Mouse (Mus musculus) forebrain, embryonic 14.5 days (tissue): Measurements from ENCODE around the gene Adra1b. TPM values are rescaled to one million over a fixed set of nuclear protein-coding genes. Genes with fewer than 3 reads are reported as not detected.

Experiments
- ATAC-seq: fragments of 200-750 bp; cut with Nextera tagmentation; 2 replicates; pipeline ENCODE4 v1.8.0; 2017; ENCODE audit warnings: mild to moderate bottlenecking, moderate library complexity
- DNase-seq: peaks from one replicate; pipeline ENCODE4 v3.0.0-alpha.2; 2015; ENCODE audit warnings: low spot score
- H3K27ac ChIP-seq: fragments of 300-500 bp; sonication (generic); 2 replicates; pipeline ENCODE4 v1.5.1; 2014; ENCODE audit warnings: low read depth, mild to moderate bottlenecking, control low read depth, low read length, moderate library complexity
- H3K27me3 ChIP-seq: fragments of 300-500 bp; sonication (generic); replicated peaks from 2 replicates; pipeline ENCODE4 v1.6.1; 2014; ENCODE audit warnings: low read length, control low read depth, mixed read lengths; ENCODE audit not compliant: control insufficient read depth, insufficient read depth
- H3K36me3 ChIP-seq: fragments of 300-500 bp; sonication (generic); 2 replicates; pipeline ENCODE4 v1.6.1; 2014; ENCODE audit warnings: low read length, control low read depth; ENCODE audit not compliant: control insufficient read depth, insufficient read depth
- H3K4me1 ChIP-seq: fragments of 300-500 bp; sonication (generic); 2 replicates; pipeline ENCODE4 v1.6.1; 2014; ENCODE audit warnings: antibody characterized with exemption, low read length, control low read depth; ENCODE audit not compliant: control insufficient read depth, insufficient read depth
- H3K4me2 ChIP-seq: fragments of 300-500 bp; sonication (generic); 2 replicates; pipeline ENCODE4 v1.6.1; 2014; ENCODE audit warnings: mild to moderate bottlenecking, control low read depth, low read length
- H3K4me3 ChIP-seq: fragments of 300-500 bp; sonication (generic); 2 replicates; pipeline ENCODE4 v1.5.1; 2014; ENCODE audit warnings: low read depth, low read length, control low read depth
- H3K9ac ChIP-seq: fragments of 300-500 bp; sonication (generic); 2 replicates; pipeline ENCODE4 v1.6.1; 2014; ENCODE audit warnings: mild to moderate bottlenecking, low read length, control low read depth, moderate library complexity
- H3K9me3 ChIP-seq: fragments of 300-500 bp; sonication (generic); replicated peaks from 2 replicates; pipeline ENCODE4 v1.6.1; 2016; ENCODE audit warnings: low read length, control low read depth, mixed read lengths; ENCODE audit not compliant: control insufficient read depth
- WGBS: fragments of 180-500 bp; shearing (Covaris S2); extraction: QIAGEN DNeasy Blood & Tissue Kit; methylation state at CpG from one replicate; pipeline ENCODE4 v1.1.7; 2014; 5-methylcytosine and 5-hydroxymethylcytosine counted together
- polyA plus RNA-seq: library from polyadenylated mRNA; unstranded; fragments of >200 nt; fragmentation: Nextera tagmentation; extraction: Ambion mirVana; gene quantifications from 2 replicates; pipeline ENCODE4 v1.2.1, GENCODE M21; 2014

The Adra1b gene
- polyA plus RNA-seq, 1 experiment from 2014 or later, result 0.74 TPM

DNA sequence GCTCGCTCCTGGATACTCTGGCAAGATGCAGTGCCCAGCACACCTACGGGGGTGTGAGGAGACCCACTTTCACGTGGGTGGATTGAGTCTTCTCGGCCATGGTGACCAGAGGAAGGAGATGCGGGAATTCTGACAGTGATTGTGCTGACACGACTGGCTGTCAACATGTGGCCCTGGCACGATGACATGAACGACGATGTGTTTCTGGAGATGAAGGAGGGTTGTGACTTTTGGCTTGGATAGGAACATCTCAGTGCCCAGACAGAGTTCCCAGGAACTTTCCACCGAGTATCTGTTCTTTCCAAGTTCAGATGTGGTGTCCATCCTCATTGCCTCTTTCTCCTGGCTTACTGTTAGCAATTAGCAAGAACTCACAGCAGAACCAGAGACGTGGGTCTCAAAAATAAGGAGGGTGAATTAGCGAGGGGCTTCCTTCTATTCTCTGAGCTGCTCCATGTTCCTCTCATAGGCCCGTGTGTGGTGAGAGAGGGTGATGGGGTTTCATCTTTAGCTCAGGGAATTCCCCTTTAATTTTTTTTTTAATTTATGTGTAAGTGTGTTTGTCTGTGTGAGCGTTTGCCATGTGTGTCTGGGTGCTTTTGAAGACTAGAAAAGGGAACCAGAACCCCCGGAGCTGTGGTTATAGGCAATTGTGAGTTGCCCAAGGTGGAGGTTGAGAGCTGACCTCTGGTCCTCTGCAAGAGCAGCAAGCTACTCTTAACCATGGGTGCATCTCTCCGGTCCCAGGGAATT, 11.3 kb upstream of the Adra1b start:
- no peak overlapping the region for H3K9ac ChIP-seq
- H3K4me2 ChIP-seq, result no peak overlapping the region
- no peaks in the 10 kb centered on the region for H3K9me3 ChIP-seq
- DNase-seq, result no peak
- no peak overlapping the region for H3K4me3 ChIP-seq
- WGBS, result 94% methylated on average over 16 of the region's 16 CpGs
- no peaks in the 10 kb centered on the region for H3K4me1 ChIP-seq
- H3K27ac ChIP-seq, result no peak overlapping the region
- ATAC-seq, result no peak
- no peaks in the 10 kb centered on the region for H3K36me3 ChIP-seq
- H3K27me3 ChIP-seq, result no peaks in the 10 kb centered on the region

DNA sequence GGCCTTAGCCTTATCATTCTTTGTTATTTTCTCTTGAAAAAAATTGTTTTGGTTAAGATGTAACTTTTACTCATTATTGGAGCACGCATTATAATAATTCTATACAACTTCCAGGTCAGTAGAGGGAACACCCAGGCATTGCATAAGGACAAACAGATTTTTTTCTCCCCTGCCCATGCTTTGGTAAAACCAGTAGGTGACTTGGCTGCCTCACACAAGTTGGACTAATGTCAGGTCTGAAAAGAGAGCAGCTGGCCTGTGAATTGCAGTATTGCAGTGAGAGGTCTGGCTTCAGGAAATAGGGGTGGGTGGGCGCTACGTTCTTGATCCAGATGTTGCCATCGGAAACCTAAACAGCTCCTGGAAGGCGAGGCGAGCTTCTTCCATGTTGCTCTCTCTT, 10.6 kb upstream of the Adra1b start:
- Histone ChIP-seq H3K27me3 (no peaks in the 10 kb centered on the region), H3K9me3 (no peaks in the 10 kb centered on the region), H3K9ac (no peak overlapping the region), H3K27ac (no peak overlapping the region), H3K36me3 (no peaks in the 10 kb centered on the region), H3K4me2 (no peak overlapping the region), H3K4me3 (no peak overlapping the region), H3K4me1 (no peaks in the 10 kb centered on the region)
- WGBS, result 90% methylated on average over 6 of the region's 6 CpGs
- ATAC-seq (no peak), DNase-seq (no peak)

GRCm38 (mm10) chr11:43903351-43903750, 2.3 kb upstream of the Adra1b start:
- Histone ChIP-seq H3K36me3 (no peaks in the 10 kb centered on the region), H3K9me3 (no peaks in the 10 kb centered on the region), H3K4me3 (no peak overlapping the region), H3K27ac (no peak overlapping the region), H3K27me3 (no peaks in the 10 kb centered on the region), H3K9ac (no peak overlapping the region), H3K4me2 (no peak overlapping the region), H3K4me1 (no peaks in the 10 kb centered on the region)
- DNase-seq (no peak), ATAC-seq (no peak)
- 83% methylated on average over 10 of the region's 10 CpGs for WGBS

DNA sequence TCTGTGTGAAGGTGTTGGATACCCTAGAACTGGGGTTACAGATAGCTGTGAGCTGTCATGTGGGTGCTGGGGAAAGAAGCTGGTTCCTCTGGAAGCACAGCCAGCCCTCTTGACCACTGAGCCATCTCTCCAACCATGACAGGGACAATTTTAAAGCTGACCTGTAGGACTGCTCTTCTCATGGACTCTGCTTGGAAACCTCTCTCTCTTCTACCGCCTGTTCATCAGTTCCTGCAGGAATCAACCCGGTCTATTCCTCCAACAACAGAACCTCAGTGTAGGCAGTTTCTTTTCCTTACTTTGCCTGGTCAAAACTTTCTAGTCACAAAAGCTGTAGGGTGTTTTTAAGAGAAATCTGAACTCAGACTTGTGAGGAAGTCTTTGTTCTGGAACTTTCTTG, 1.3 kb downstream of the Adra1b start:
- H3K4me3 ChIP-seq, result no peak overlapping the region
- H3K4me1 ChIP-seq, result no peaks in the 10 kb centered on the region
- H3K27ac ChIP-seq, result no peak overlapping the region
- H3K4me2 ChIP-seq, result no peak overlapping the region
- H3K36me3 ChIP-seq, result no peaks in the 10 kb centered on the region
- no peaks in the 10 kb centered on the region for H3K9me3 ChIP-seq
- WGBS, result 83% methylated on average over 2 of the region's 2 CpGs
- ATAC-seq (no peak), DNase-seq (no peak)
- no peaks in the 10 kb centered on the region for H3K27me3 ChIP-seq
- H3K9ac ChIP-seq, result no peak overlapping the region

DNA sequence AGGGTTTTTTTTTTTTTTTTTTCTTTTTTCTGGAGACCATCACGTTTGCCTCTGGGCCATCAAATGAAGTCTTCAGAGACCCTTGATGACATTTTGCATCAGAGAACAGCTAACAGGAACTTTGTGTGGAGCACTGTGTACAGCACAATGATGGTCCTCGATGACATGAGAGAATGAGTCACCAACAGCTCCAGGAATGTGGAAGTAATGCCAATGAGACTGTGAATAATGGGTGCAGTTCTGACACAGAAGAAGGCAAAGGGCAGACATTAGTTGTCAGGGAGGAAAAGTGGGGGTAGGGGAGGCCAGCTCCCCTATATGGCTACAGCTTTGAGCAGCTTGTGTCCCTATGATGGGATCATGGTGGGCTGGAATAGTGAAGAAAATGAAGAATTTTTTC, 5.7 kb downstream of the Adra1b start:
- H3K9ac ChIP-seq, result no peak overlapping the region
- no peak overlapping the region for H3K4me2 ChIP-seq
- H3K27me3 ChIP-seq, result no peaks in the 10 kb centered on the region
- H3K27ac ChIP-seq, result no peak overlapping the region
- no peaks in the 10 kb centered on the region for H3K4me1 ChIP-seq
- ATAC-seq, result no peak
- WGBS, result 77% methylated on average over 2 of the region's 2 CpGs
- DNase-seq, result no peak
- H3K9me3 ChIP-seq, result no peaks in the 10 kb centered on the region
- H3K4me3 ChIP-seq, result no peak overlapping the region
- H3K36me3 ChIP-seq, result no peaks in the 10 kb centered on the region

GRCm38 (mm10) chr11:43892546-43892945, 8.5 kb downstream of the Adra1b start:
- Histone ChIP-seq H3K36me3 (no peaks in the 10 kb centered on the region), H3K27ac (no peak overlapping the region), H3K4me3 (no peak overlapping the region), H3K27me3 (no peaks in the 10 kb centered on the region), H3K9me3 (no peaks in the 10 kb centered on the region), H3K4me2 (no peak overlapping the region), H3K9ac (no peak overlapping the region), H3K4me1 (no peaks in the 10 kb centered on the region)
- no peak for ATAC-seq
- no peak for DNase-seq
- 88% methylated on average over 4 of the region's 4 CpGs for WGBS

DNA sequence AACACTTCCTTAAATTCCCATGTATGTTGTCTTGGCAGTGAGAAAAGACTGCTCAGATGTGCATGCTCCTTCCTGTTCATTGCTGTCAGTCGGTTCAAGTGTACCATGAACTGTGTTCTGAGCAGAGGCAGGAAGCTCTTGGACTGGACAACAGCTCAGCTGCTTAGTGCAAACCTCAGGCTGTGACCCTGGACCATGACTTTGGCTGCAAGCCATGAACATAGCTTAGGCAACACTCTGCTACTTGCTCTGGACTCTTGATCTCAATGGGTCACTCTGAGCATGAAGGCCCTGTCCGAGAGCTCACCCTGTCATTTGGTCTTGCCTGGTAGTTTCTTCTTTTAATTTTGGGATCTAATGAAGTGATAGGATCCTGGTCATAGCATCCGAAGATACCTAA, 9.6 kb downstream of the Adra1b start:
- no peaks in the 10 kb centered on the region for H3K4me1 ChIP-seq
- H3K4me2 ChIP-seq, result no peak overlapping the region
- H3K9me3 ChIP-seq, result no peaks in the 10 kb centered on the region
- ATAC-seq (no peak), DNase-seq (no peak)
- H3K36me3 ChIP-seq, result no peaks in the 10 kb centered on the region
- H3K27ac ChIP-seq, result no peak overlapping the region
- no peaks in the 10 kb centered on the region for H3K27me3 ChIP-seq
- H3K4me3 ChIP-seq, result no peak overlapping the region
- no peak overlapping the region for H3K9ac ChIP-seq
- WGBS, result 93% methylated on average over 3 of the region's 3 CpGs

GRCm38 (mm10) chr11:43889208-43889915, 11.6 kb downstream of the Adra1b start:
- ATAC-seq, result no peak
- no peaks in the 10 kb centered on the region for H3K36me3 ChIP-seq
- no peak overlapping the region for H3K4me3 ChIP-seq
- no peak overlapping the region for H3K9ac ChIP-seq
- no peak for DNase-seq
- H3K27ac ChIP-seq, result no peak overlapping the region
- 84% methylated on average over 8 of the region's 8 CpGs for WGBS
- no peaks in the 10 kb centered on the region for H3K27me3 ChIP-seq
- no peaks in the 10 kb centered on the region for H3K9me3 ChIP-seq
- no peaks in the 10 kb centered on the region for H3K4me1 ChIP-seq
- H3K4me2 ChIP-seq, result no peak overlapping the region

GRCm38 (mm10) chr11:43888736-43889135, 12.3 kb downstream of the Adra1b start:
- Histone ChIP-seq H3K4me1 (no peaks in the 10 kb centered on the region), H3K9me3 (no peaks in the 10 kb centered on the region), H3K27ac (no peak overlapping the region), H3K36me3 (no peaks in the 10 kb centered on the region), H3K9ac (no peak overlapping the region), H3K4me2 (no peak overlapping the region), H3K4me3 (no peak overlapping the region), H3K27me3 (no peaks in the 10 kb centered on the region)
- 83% methylated on average over 8 of the region's 8 CpGs for whole genome bisulfite sequencing
- ATAC-seq (no peak), DNase-seq (no peak)
